Mouse (Mus musculus) erythroblast, adult 5-6 weeks (primary cell): ENCODE measurements around the gene Rspo1. TPM values are rescaled to one million over a fixed set of nuclear protein-coding genes. Genes with fewer than 3 reads are reported as not detected.
A peak's percentile ranks its signal among the peaks of the same experiment; 100 is the strongest.
"Not testable (repeated sequence)": the region's sequence is repeated elsewhere in the genome, so short reads cannot be mapped to it uniquely, and the experiment has no call there.

Experiments
- ATAC-seq: replicated peaks from 2 replicates; pipeline ENCODE4 v1.8.0; 2016; ENCODE audit warnings: moderate number of reproducible peaks, mild to moderate bottlenecking, moderate TSS enrichment, inconsistent platforms; ENCODE audit not compliant: poor library complexity, low FRiP score, severe bottlenecking
- total RNA-seq, 2 experiments: library from RNA; stranded (forward) in 1 of 2; stranded (reverse) in 1 of 2; fragments of 150-400 nt in 1 of 2; fragments of 200-764, 138-1000 nt in 1 of 2; gene quantifications; 2 replicates each; pipeline versions ENCODE4 v1.2.3 to v1.2.4; 2015 to 2017; ENCODE audit warnings: low replicate concordance in 2 of 2

Gene Rspo1
- 0.58 TPM in 1 of 2 replicates, not detected in the other for total RNA-seq (2015; ENCODE audit: low replicate concordance)
- 0.42 TPM in 1 of 2 replicates, not detected in the other for total RNA-seq (2017; ENCODE audit: low replicate concordance)

- ATAC-seq: no peak
These were observed at the start of gene Rspo1 for GRCm38 (mm10) chr4:124985671-124986602. Rspo1 (plus strand) TSS chr4:124986430.

- peak; percentile 97 for ATAC-seq
These were observed 49.4 kb upstream of the Rspo1 start, which contains the start of gene 9930104L06Rik for GRCm38 (mm10) chr4:124936613-124937471. 9930104L06Rik (plus strand) TSS chr4:124937048.

GRCm38 (mm10) chr4:124939211-124939610 lies 47.0 kb upstream of the Rspo1 start, which contains the start of gene Cdca8:
Cdca8 (minus strand) TSS chr4:124939311.
- ATAC-seq: not testable (repeated sequence)

- peak; percentile 73 for ATAC-seq
These were observed 43.2 kb upstream of the Rspo1 start for GRCm38 (mm10) chr4:124943022-124943421.

- ATAC-seq: no peak
These were observed 42.4 kb upstream of the Rspo1 start for GRCm38 (mm10) chr4:124943781-124944180.

GRCm38 (mm10) chr4:124944961-124945360 lies 41.3 kb upstream of the Rspo1 start:
- ATAC-seq: no peak

GRCm38 (mm10) chr4:124949488-124949887 lies 36.7 kb upstream of the Rspo1 start:
- no peak for ATAC-seq

- ATAC-seq: no peak
These were observed 35.8 kb upstream of the Rspo1 start for GRCm38 (mm10) chr4:124950181-124951035.

- no peak for ATAC-seq
These were observed 35.2 kb upstream of the Rspo1 start for GRCm38 (mm10) chr4:124951036-124951433.

GRCm38 (mm10) chr4:124953546-124953945 lies 32.7 kb upstream of the Rspo1 start:
- no peak for ATAC-seq

- no peak for ATAC-seq
These were observed 28.9 kb upstream of the Rspo1 start for GRCm38 (mm10) chr4:124957284-124957683.

GRCm38 (mm10) chr4:124959062-124959461 lies 27.2 kb upstream of the Rspo1 start:
- ATAC-seq: no peak

GRCm38 (mm10) chr4:124960940-124961339 lies 25.3 kb upstream of the Rspo1 start:
- no peak for ATAC-seq

- ATAC-seq: no peak
These were observed 23.7 kb upstream of the Rspo1 start for GRCm38 (mm10) chr4:124962576-124962975.

GRCm38 (mm10) chr4:124964912-124965599 lies 21.2 kb upstream of the Rspo1 start:
- 0 out of 2 replicates have a peak, but pooled peaks have one; percentile 21 for ATAC-seq

- no peak for ATAC-seq
These were observed 17.5 kb upstream of the Rspo1 start for GRCm38 (mm10) chr4:124968711-124969110.

GRCm38 (mm10) chr4:124969219-124969848 lies 16.9 kb upstream of the Rspo1 start:
- no peak for ATAC-seq

GRCm38 (mm10) chr4:124970194-124970593 lies 16.0 kb upstream of the Rspo1 start:
- no peak for ATAC-seq
